Comparison of ENCODE assay signal across 8 mouse cellular contexts in the genomic region with DNA sequence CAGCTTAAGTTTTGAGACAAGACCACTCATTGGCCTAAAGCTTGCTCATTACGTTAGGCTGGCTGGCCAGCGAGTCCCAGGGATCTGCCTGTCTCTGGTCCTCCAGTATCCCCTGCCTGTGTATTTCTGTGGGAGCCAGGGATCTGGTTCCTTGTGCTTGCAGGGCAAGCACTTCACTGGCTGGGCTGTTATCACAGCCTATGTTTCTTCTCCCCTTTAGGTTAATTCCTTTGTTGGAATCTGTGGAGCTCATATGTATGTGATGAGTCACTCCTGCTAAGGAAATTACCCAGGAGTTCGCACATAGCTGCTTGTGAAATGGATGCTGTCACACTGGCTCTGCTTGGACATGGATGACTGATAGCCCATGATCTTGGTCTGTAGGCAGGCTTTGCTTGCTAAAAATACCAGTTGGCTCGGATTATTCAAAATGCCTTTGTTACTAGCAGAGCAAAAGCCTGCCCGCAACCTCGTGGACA.
DNase-seq lines count a peak whose midpoint lies in the region; ATAC-seq lines count a peak whose summit lies in the region.

No protein-coding gene starts in this region.

- WGBS in heart, embryonic 12.5 days = 20% methylated on average over 6 of the region's 6 CpGs
- WGBS in midbrain, embryonic 14.5 days = 34% methylated on average over 6 of the region's 6 CpGs

- ATAC-seq in heart, embryonic 12.5 days (ENCODE audit: insufficient number of reproducible peaks, low FRiP score) = peak; percentile 73
- no peak; the same call in 1 of the 2 replicates for ATAC-seq in midbrain, embryonic 14.5 days (ENCODE audit: low FRiP score, low TSS enrichment)
- no peak for ATAC-seq in activated CD4-positive, CD25-positive, alpha-beta regulatory T cell, adult 4 months

- no peaks in the 10 kb centered on the region for H3K36me3 ChIP-seq in heart, embryonic 12.5 days
- no peaks in the 10 kb centered on the region for H3K36me3 ChIP-seq in midbrain, embryonic 14.5 days (ENCODE audit: control insufficient read depth, insufficient read depth, low read length)

- no peak overlapping the region for H3K4me3 ChIP-seq in heart, embryonic 12.5 days
- H3K4me3 ChIP-seq in midbrain, embryonic 14.5 days (replicated peaks; ENCODE audit: low read depth, low read length) = no peak overlapping the region

- peak overlapping the region; percentile 79 for H3K27ac ChIP-seq in heart, embryonic 12.5 days (ENCODE audit: poor library complexity, severe bottlenecking)
- peak overlapping the region; percentile 49; the same call in 1 of the 2 replicates for H3K27ac ChIP-seq in midbrain, embryonic 14.5 days (replicated peaks; ENCODE audit: low read depth, low read length)

- peak; percentile 18 for DNase-seq in gastrocnemius, adult 18-20 months (ENCODE audit: low spot score)
- no peak for DNase-seq in gastrocnemius, postnatal 36 days
- DNase-seq in Muller cell, postnatal 12 days (ENCODE audit: inconsistent ontology term) = peak; percentile 82
- peak; percentile 23 for DNase-seq in midbrain, embryonic 14.5 days
- no peak for DNase-seq in spleen, adult 18-20 months
- no peak for DNase-seq in frontal cortex, postnatal 10 days (ENCODE audit: low spot score in 2 of 2)

- no peak overlapping the region for H3K9ac ChIP-seq in heart, embryonic 12.5 days
- H3K9ac ChIP-seq in midbrain, embryonic 14.5 days (replicated peaks; ENCODE audit: low read length) = no peak overlapping the region

- H3K9me3 ChIP-seq in heart, embryonic 12.5 days (replicated peaks) = no peaks in the 10 kb centered on the region
- no peaks in the 10 kb centered on the region for H3K9me3 ChIP-seq in midbrain, embryonic 14.5 days (ENCODE audit: control insufficient read depth, low read length)

- no peaks in the 10 kb centered on the region for H3K27me3 ChIP-seq in heart, embryonic 12.5 days (replicated peaks)
- no peaks in the 10 kb centered on the region for H3K27me3 ChIP-seq in midbrain, embryonic 14.5 days (ENCODE audit: control insufficient read depth, insufficient read depth, low read length)

- intact Hi-C loops in gastrocnemius, postnatal 36 days (cut with DNase I) = no loop called here

- peak overlapping the region; percentile 29 for H3K4me2 ChIP-seq in heart, embryonic 12.5 days
- no peak overlapping the region for H3K4me2 ChIP-seq in midbrain, embryonic 14.5 days (ENCODE audit: low read length)

- peaks cover 14% of the 10 kb centered on the region for H3K4me1 ChIP-seq in heart, embryonic 12.5 days (replicated peaks)
- no peaks in the 10 kb centered on the region for H3K4me1 ChIP-seq in midbrain, embryonic 14.5 days (ENCODE audit: control insufficient read depth, insufficient read depth, low read length)

Comparison
In these comparisons a context has a peak if more than half of its experiments do, and no peak if none do; other contexts are left out.
1. DNase-seq: peak in gastrocnemius, adult 18-20 months (single experiment), Muller cell, postnatal 12 days (single experiment) and midbrain, embryonic 14.5 days (single experiment); none in gastrocnemius, postnatal 36 days (0 of 2), spleen, adult 18-20 months (0 of 2) and frontal cortex, postnatal 10 days (0 of 2).